Mouse (Mus musculus) embryonic facial prominence, embryonic 13.5 days (tissue): ENCODE measurements around the gene Nrbf2. TPM values are rescaled to one million over a fixed set of nuclear protein-coding genes. Genes with fewer than 3 reads are reported as not detected.
A peak's percentile ranks its signal among the peaks of the same experiment; 100 is the strongest.

Source experiments
- ATAC-seq: fragments of 200-750 bp; cut with Nextera tagmentation; 2 replicates; pipeline ENCODE4 v1.8.0; 2017; ENCODE audit warnings: low read depth; ENCODE audit not compliant: insufficient number of reproducible peaks, insufficient read depth, low FRiP score, low TSS enrichment
- H3K27ac ChIP-seq: fragments of 300-500 bp; sonication (generic); 2 replicates; pipeline ENCODE4 v1.5.1; 2015; ENCODE audit warnings: moderate library complexity, mild to moderate bottlenecking, inconsistent platforms
- H3K27me3 ChIP-seq: fragments of 300-500 bp; sonication (generic); 2 replicates; pipeline ENCODE4 v1.6.1; 2015; ENCODE audit warnings: mild to moderate bottlenecking, inconsistent platforms
- H3K36me3 ChIP-seq: fragments of 300-500 bp; sonication (generic); 2 replicates; pipeline ENCODE4 v1.6.1; 2015; ENCODE audit warnings: mild to moderate bottlenecking, inconsistent platforms
- H3K4me1 ChIP-seq: fragments of 300-500 bp; sonication (generic); 2 replicates; pipeline ENCODE4 v1.6.1; 2015; ENCODE audit warnings: inconsistent platforms
- H3K4me2 ChIP-seq: fragments of 300-500 bp; sonication (generic); 2 replicates; pipeline ENCODE4 v1.6.1; 2015; ENCODE audit warnings: moderate library complexity, mild to moderate bottlenecking, inconsistent platforms
- H3K4me3 ChIP-seq: fragments of 300-500 bp; sonication (generic); 2 replicates; pipeline ENCODE4 v1.5.1; 2015; ENCODE audit warnings: mild to moderate bottlenecking, inconsistent platforms
- H3K9ac ChIP-seq: fragments of 300-500 bp; sonication (generic); 2 replicates; pipeline ENCODE4 v1.6.1; 2015; ENCODE audit warnings: mild to moderate bottlenecking, inconsistent platforms
- H3K9me3 ChIP-seq: fragments of 300-500 bp; sonication (generic); 2 replicates; pipeline ENCODE4 v1.6.1; 2016; ENCODE audit warnings: inconsistent platforms
- WGBS: fragments of 180-500 bp; shearing (Covaris S2); methylation state at CpG from one replicate; pipeline ENCODE4 v1.1.7; 2015; ENCODE audit warnings: mixed read lengths; 5-methylcytosine and 5-hydroxymethylcytosine counted together
- polyA plus RNA-seq: library from polyadenylated mRNA; unstranded; fragments of >200 nt; fragmentation: Nextera tagmentation; extraction: Ambion mirVana; gene quantifications from 2 replicates; pipeline ENCODE4 v1.2.1, GENCODE M21; 2015

Gene Nrbf2
- polyA plus RNA-seq, 1 experiment from 2014 or later = 38.9 TPM

GRCm38 (mm10) chr10:67311277-67311959 is 26.3 kb upstream of the Nrbf2 start:
- no peak overlapping the region for H3K4me2 ChIP-seq
- H3K27me3 ChIP-seq = no peaks in the 10 kb centered on the region
- ATAC-seq = no peak
- H3K9me3 ChIP-seq = no peaks in the 10 kb centered on the region
- no peaks in the 10 kb centered on the region for H3K4me1 ChIP-seq
- WGBS = 18% methylated on average over 9 of the region's 9 CpGs
- H3K27ac ChIP-seq = peak overlapping the region; percentile 22; the same call in 1 of the 2 replicates
- H3K9ac ChIP-seq = no peak overlapping the region
- H3K4me3 ChIP-seq = no peak overlapping the region
- H3K36me3 ChIP-seq = peaks cover 5% of the 10 kb centered on the region; the same call in 1 of the 2 replicates

GRCm38 (mm10) chr10:67309483-67310138 is 24.5 kb upstream of the Nrbf2 start:
- H3K9me3 ChIP-seq = no peaks in the 10 kb centered on the region
- no peak overlapping the region for H3K4me2 ChIP-seq
- H3K36me3 ChIP-seq = peaks cover 5% of the 10 kb centered on the region; the same call in 1 of the 2 replicates
- H3K27ac ChIP-seq = no peak overlapping the region
- no peak overlapping the region for H3K4me3 ChIP-seq
- WGBS = 76% methylated on average over 7 of the region's 7 CpGs
- no peaks in the 10 kb centered on the region for H3K27me3 ChIP-seq
- H3K4me1 ChIP-seq = no peaks in the 10 kb centered on the region
- no peak for ATAC-seq
- H3K9ac ChIP-seq = no peak overlapping the region

- Histone ChIP-seq H3K4me1 (no peaks in the 10 kb centered on the region), H3K27me3 (no peaks in the 10 kb centered on the region), H3K4me3 (no peak overlapping the region), H3K4me2 (no peak overlapping the region), H3K36me3 (no peaks in the 10 kb centered on the region), H3K9ac (no peak overlapping the region), H3K27ac (no peak overlapping the region), H3K9me3 (no peaks in the 10 kb centered on the region)
- ATAC-seq = no peak
- WGBS = 47% methylated on average over 2 of the region's 2 CpGs
Observed at GRCm38 (mm10) chr10:67302340-67302739, 17.2 kb upstream of the Nrbf2 start.

GRCm38 (mm10) chr10:67301046-67301445 is 15.9 kb upstream of the Nrbf2 start:
- H3K9ac ChIP-seq = no peak overlapping the region
- H3K4me1 ChIP-seq = no peaks in the 10 kb centered on the region
- no peaks in the 10 kb centered on the region for H3K9me3 ChIP-seq
- ATAC-seq = no peak
- no peak overlapping the region for H3K27ac ChIP-seq
- WGBS = 88% methylated on average over 6 of the region's 6 CpGs
- H3K4me3 ChIP-seq = no peak overlapping the region
- no peaks in the 10 kb centered on the region for H3K36me3 ChIP-seq
- H3K27me3 ChIP-seq = no peaks in the 10 kb centered on the region
- H3K4me2 ChIP-seq = no peak overlapping the region

GRCm38 (mm10) chr10:67299285-67299684 is 14.2 kb upstream of the Nrbf2 start:
- Histone ChIP-seq H3K27ac (no peak overlapping the region), H3K36me3 (no peaks in the 10 kb centered on the region), H3K9ac (no peak overlapping the region), H3K4me1 (no peaks in the 10 kb centered on the region), H3K9me3 (no peaks in the 10 kb centered on the region), H3K27me3 (no peaks in the 10 kb centered on the region), H3K4me2 (no peak overlapping the region), H3K4me3 (no peak overlapping the region)
- no peak for ATAC-seq
- 84% methylated on average over 4 of the region's 4 CpGs for WGBS

GRCm38 (mm10) chr10:67298856-67299255 is 13.8 kb upstream of the Nrbf2 start:
- Histone ChIP-seq H3K36me3 (no peaks in the 10 kb centered on the region), H3K4me1 (no peaks in the 10 kb centered on the region), H3K9ac (no peak overlapping the region), H3K27ac (no peak overlapping the region), H3K9me3 (no peaks in the 10 kb centered on the region), H3K27me3 (no peaks in the 10 kb centered on the region), H3K4me3 (no peak overlapping the region), H3K4me2 (no peak overlapping the region)
- ATAC-seq = no peak
- 40% methylated on average over 5 of the region's 5 CpGs for WGBS

- ATAC-seq = no peak
Observed at GRCm38 (mm10) chr10:67297175-67297855, 12.2 kb upstream of the Nrbf2 start.

GRCm38 (mm10) chr10:67296482-67297152 is 11.5 kb upstream of the Nrbf2 start:
- Histone ChIP-seq H3K36me3 (no peaks in the 10 kb centered on the region), H3K4me2 (no peak overlapping the region), H3K9me3 (no peaks in the 10 kb centered on the region), H3K4me3 (no peak overlapping the region), H3K9ac (no peak overlapping the region), H3K27me3 (no peaks in the 10 kb centered on the region), H3K4me1 (no peaks in the 10 kb centered on the region), H3K27ac (no peak overlapping the region)
- WGBS = 81% methylated on average over 8 of the region's 8 CpGs
- no peak for ATAC-seq

More at GRCm38 (mm10) chr10:67297175-67297855, 12.2 kb upstream of the Nrbf2 start:
- Histone ChIP-seq H3K36me3 (no peaks in the 10 kb centered on the region), H3K9ac (no peak overlapping the region), H3K27me3 (no peaks in the 10 kb centered on the region), H3K9me3 (no peaks in the 10 kb centered on the region), H3K4me3 (no peak overlapping the region), H3K27ac (peak overlapping the region; percentile 33; the same call in 1 of the 2 replicates), H3K4me2 (no peak overlapping the region), H3K4me1 (no peaks in the 10 kb centered on the region)
- WGBS = 71% methylated on average over 17 of the region's 17 CpGs

- no peak overlapping the region for H3K4me2 ChIP-seq
- no peaks in the 10 kb centered on the region for H3K9me3 ChIP-seq
- no peak overlapping the region for H3K9ac ChIP-seq
- H3K27ac ChIP-seq = no peak overlapping the region
- H3K27me3 ChIP-seq = no peaks in the 10 kb centered on the region
- H3K4me1 ChIP-seq = no peaks in the 10 kb centered on the region
- ATAC-seq = no peak
- WGBS = 84% methylated on average over 7 of the region's 7 CpGs
- H3K4me3 ChIP-seq = no peak overlapping the region
- no peaks in the 10 kb centered on the region for H3K36me3 ChIP-seq
Observed at GRCm38 (mm10) chr10:67295938-67296466, 10.9 kb upstream of the Nrbf2 start.

GRCm38 (mm10) chr10:67295331-67295730 is 10.2 kb upstream of the Nrbf2 start:
- WGBS = 73% methylated on average over 5 of the region's 5 CpGs

GRCm38 (mm10) chr10:67291087-67291486 is 6.0 kb upstream of the Nrbf2 start:
- no peak overlapping the region for H3K4me3 ChIP-seq
- no peak overlapping the region for H3K27ac ChIP-seq
- H3K9me3 ChIP-seq = no peaks in the 10 kb centered on the region
- ATAC-seq = no peak
- H3K27me3 ChIP-seq = no peaks in the 10 kb centered on the region
- no peak overlapping the region for H3K4me2 ChIP-seq
- 59% methylated on average over 8 of the region's 8 CpGs for WGBS
- no peak overlapping the region for H3K9ac ChIP-seq
- H3K36me3 ChIP-seq = no peaks in the 10 kb centered on the region
- no peaks in the 10 kb centered on the region for H3K4me1 ChIP-seq

More at GRCm38 (mm10) chr10:67295331-67295730, 10.2 kb upstream of the Nrbf2 start:
- Histone ChIP-seq H3K4me1 (no peaks in the 10 kb centered on the region), H3K9me3 (no peaks in the 10 kb centered on the region), H3K9ac (no peak overlapping the region), H3K4me2 (no peak overlapping the region), H3K36me3 (no peaks in the 10 kb centered on the region), H3K4me3 (no peak overlapping the region), H3K27me3 (no peaks in the 10 kb centered on the region), H3K27ac (no peak overlapping the region)
- no peak for ATAC-seq
